In the genomic region with DNA sequence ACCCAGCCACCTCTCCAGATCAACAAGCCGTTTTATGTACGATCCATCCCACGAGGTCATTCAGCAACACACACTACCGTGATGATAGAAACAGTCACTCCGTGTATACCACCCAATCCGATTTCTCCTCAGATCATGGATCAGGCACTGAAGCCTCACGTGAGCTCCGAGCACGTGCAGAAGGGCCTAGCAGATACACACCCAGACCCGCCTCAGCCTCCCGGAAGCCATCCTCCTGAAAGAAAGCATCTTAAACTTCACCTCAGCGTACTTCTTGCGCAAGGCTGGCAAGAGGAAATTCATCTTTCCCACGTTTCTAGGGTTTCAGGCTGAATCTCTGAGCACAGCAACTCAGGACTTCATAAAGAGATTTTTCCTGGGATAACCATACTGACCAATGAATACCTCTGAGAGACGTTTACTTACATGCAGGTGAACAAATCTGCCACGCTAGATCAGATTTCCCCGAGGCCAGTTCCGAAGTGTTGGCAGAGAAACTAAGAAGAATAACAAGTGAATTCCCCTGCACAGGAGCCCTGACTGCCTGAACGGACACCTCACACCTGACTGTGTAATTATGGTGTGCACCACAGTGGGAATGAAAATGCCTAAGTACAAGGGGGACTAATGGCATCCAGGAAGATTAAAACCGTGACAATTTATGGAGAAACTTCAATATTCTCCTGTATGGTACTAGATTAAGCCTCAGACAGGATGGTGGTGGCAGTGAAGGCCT, we compare ENCODE assay signal across 19 mouse cellular contexts.
"Had no signal": no experiment of that assay in that cellular context is flagged by ENCODE, and none has a peak within 500 bp of the region (broad histone marks: within the 10 kb centered on the region; RNA-seq: fewer than 3 reads in every experiment).

No protein-coding gene starts in this region.

- ATAC-seq: midbrain, embryonic 15.5 days had no signal

- H3K36me3 ChIP-seq: liver, embryonic 13.5 days; midbrain, embryonic 12.5 days; midbrain, embryonic 15.5 days; neural tube, embryonic 13.5 days; stomach, embryonic 15.5 days had no signal

- H3K4me3 ChIP-seq: layer of hippocampus, adult 2 months; left cerebral cortex, adult 2 months; liver, embryonic 13.5 days; midbrain, embryonic 12.5 days; midbrain, embryonic 15.5 days; myocyte; neural tube, embryonic 13.5 days; stomach, embryonic 15.5 days had no signal

- H3K27ac ChIP-seq: layer of hippocampus, adult 2 months; left cerebral cortex, adult 2 months; liver, embryonic 13.5 days; midbrain, embryonic 12.5 days; midbrain, embryonic 15.5 days; neural tube, embryonic 13.5 days; stomach, embryonic 15.5 days had no signal

- H3K9ac ChIP-seq: liver, embryonic 13.5 days; midbrain, embryonic 12.5 days; midbrain, embryonic 15.5 days; neural tube, embryonic 13.5 days; stomach, embryonic 15.5 days had no signal

- H3K9me3 ChIP-seq: liver, embryonic 13.5 days; midbrain, embryonic 12.5 days; midbrain, embryonic 15.5 days; neural tube, embryonic 13.5 days; stomach, embryonic 15.5 days had no signal

- DNase-seq: kidney, adult 18-20 months; kidney, adult 9 months; kidney, postnatal 25 days; layer of hippocampus, adult 9-11 months; layer of hippocampus, postnatal 36 days; liver, embryonic 13.5 days; lung, adult 2 months; lung, postnatal 14 days; retina, postnatal 1 day; right cerebral cortex, postnatal 25 days; spleen, adult 18-20 months; thymus, postnatal 25 days had no signal

- H3K27me3 ChIP-seq: liver, embryonic 13.5 days; midbrain, embryonic 12.5 days; midbrain, embryonic 15.5 days; neural tube, embryonic 13.5 days; stomach, embryonic 15.5 days had no signal

- H3K4me2 ChIP-seq: liver, embryonic 13.5 days; midbrain, embryonic 12.5 days; midbrain, embryonic 15.5 days; neural tube, embryonic 13.5 days; stomach, embryonic 15.5 days had no signal

- H3K4me1 ChIP-seq: midbrain, embryonic 12.5 days; midbrain, embryonic 15.5 days; neural tube, embryonic 13.5 days had no signal
